ENCODE assay signal across 27 mouse cellular contexts in the genomic region with DNA sequence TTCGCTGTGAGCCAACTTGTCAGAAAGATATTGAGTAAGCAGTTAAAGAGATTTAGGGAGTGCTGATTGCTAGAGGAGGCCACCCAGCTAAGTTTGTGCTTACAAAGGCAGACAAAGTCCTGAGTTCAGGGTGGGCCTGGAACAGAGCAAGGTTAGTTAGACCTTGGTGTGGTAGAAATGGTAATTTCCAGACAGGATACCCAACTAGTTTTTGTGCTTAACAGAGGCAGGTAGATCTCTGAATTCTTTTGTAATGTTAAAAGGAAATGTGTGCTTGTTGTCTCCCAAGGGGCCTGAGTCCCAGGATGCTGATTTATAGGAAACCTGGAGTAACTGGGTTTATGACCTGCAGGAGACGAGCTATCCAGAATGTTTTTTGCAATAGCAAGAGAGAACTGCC.
"Had no signal": no experiment of that assay in that cellular context is flagged by ENCODE, and none has a peak within 500 bp of the region (broad histone marks: within the 10 kb centered on the region; RNA-seq: fewer than 3 reads in every experiment).

No protein-coding gene starts in this region.

- H3K27me3 ChIP-seq: heart, embryonic 13.5 days; heart, embryonic 15.5 days; hindbrain, embryonic 12.5 days; intestine, embryonic 15.5 days; kidney, embryonic 15.5 days; limb, embryonic 13.5 days; limb, embryonic 15.5 days; liver, embryonic 12.5 days had no signal

- H3K9ac ChIP-seq: heart, embryonic 13.5 days; heart, embryonic 15.5 days; hindbrain, embryonic 12.5 days; hindbrain, embryonic 14.5 days; intestine, embryonic 15.5 days; kidney, embryonic 15.5 days; limb, embryonic 13.5 days; limb, embryonic 15.5 days; liver, embryonic 12.5 days; liver, embryonic 14.5 days had no signal

- ATAC-seq: hindbrain, embryonic 16.5 days; inflammation-experienced regulatory T-cells, adult 6 months; intestine, embryonic 15.5 days; intestine, postnatal 0 days; liver, embryonic 12.5 days had no signal

- DNase-seq: gastrocnemius, adult 2 months; gastrocnemius, postnatal 10 days; gastrocnemius, postnatal 25 days; heart, adult 18-20 months; heart, postnatal 4 days; kidney, adult 2 months; kidney, adult 9 months; kidney, postnatal 14 days; kidney, postnatal 36 days; layer of hippocampus, adult 9-11 months; layer of hippocampus, postnatal 36 days; left cerebral cortex, postnatal 4 days had no signal

- H3K4me1 ChIP-seq: heart, embryonic 13.5 days; heart, embryonic 15.5 days; hindbrain, embryonic 10.5 days; hindbrain, embryonic 12.5 days; intestine, embryonic 15.5 days; kidney, embryonic 15.5 days; limb, embryonic 13.5 days; limb, embryonic 15.5 days; liver, embryonic 12.5 days had no signal

- H3K4me3 ChIP-seq: gastrocnemius, adult 2 months; heart, embryonic 13.5 days; heart, embryonic 15.5 days; hindbrain, embryonic 10.5 days; hindbrain, embryonic 12.5 days; intestine, embryonic 15.5 days; kidney, embryonic 15.5 days; limb, embryonic 13.5 days; limb, embryonic 15.5 days; liver, embryonic 12.5 days had no signal

- H3K27ac ChIP-seq: gastrocnemius, adult 2 months; heart, embryonic 13.5 days; heart, embryonic 15.5 days; hindbrain, embryonic 10.5 days; hindbrain, embryonic 12.5 days; hindbrain, embryonic 14.5 days; intestine, embryonic 15.5 days; kidney, embryonic 15.5 days; kidney, postnatal 0 days; limb, embryonic 13.5 days; limb, embryonic 15.5 days; liver, embryonic 12.5 days; liver, embryonic 14.5 days had no signal

- H3K36me3 ChIP-seq: intestine, embryonic 15.5 days had no signal

- H3K9me3 ChIP-seq: heart, embryonic 13.5 days; heart, embryonic 15.5 days; hindbrain, embryonic 10.5 days; hindbrain, embryonic 12.5 days; intestine, embryonic 15.5 days; kidney, embryonic 15.5 days; limb, embryonic 13.5 days; limb, embryonic 15.5 days; liver, embryonic 12.5 days had no signal
